Mouse (Mus musculus): ENCODE results near the gene Jaml. TPM values are rescaled to one million over a fixed set of nuclear protein-coding genes. Genes with fewer than 3 reads are reported as not detected.

The Jaml gene
- total RNA-seq, 1 experiment = 0.40 TPM

GRCm38 (mm10) chr9:45055082-45055713 lies 23.8 kb upstream of the Jaml start, which contains the start of gene Mpzl3:
Gene Mpzl3, plus strand, starts transcription at chr9:45055186.
- in situ Hi-C loops (cut with MboI; ENCODE audit: low sequenced_read_pairs in 2 of 2, unreplicated experiment in 2 of 2) = no loop called here
- peak within 1 kb of the TSS; percentile 83 to 95 for H3K4me3 ChIP-seq (ENCODE audit: insufficient read depth in 1 of 2, low read depth in 1 of 2, low read length in 2 of 2, poor library complexity in 1 of 2, severe bottlenecking in 1 of 2)
- H3K27ac ChIP-seq (ENCODE audit: insufficient read depth, low read depth, low read length, poor library complexity, severe bottlenecking) = peak within 1 kb of the TSS; percentile 96
- 0 out of 4 replicates have a peak, but pooled peaks cover 0 to 2% of the 10 kb centered on the region in 2 experiments for H3K4me1 ChIP-seq (ENCODE audit: control insufficient read depth in 2 of 2, insufficient read depth in 2 of 2, low read length in 2 of 2, poor library complexity in 1 of 2)
- no peaks in the 10 kb centered on the region for H3K9me3 ChIP-seq (ENCODE audit: control insufficient read depth, insufficient read depth, low read depth, low read length)
- peaks cover 2% of the 10 kb centered on the region; the same call in 1 of the 2 replicates for H3K36me3 ChIP-seq (ENCODE audit: control insufficient read depth, insufficient read depth, low read length, poor library complexity, severe bottlenecking)
- DNase-seq (ENCODE audit: low read depth, low spot score) = peak; percentile 88
- peak within 1 kb of the TSS; percentile 84 for H3K9ac ChIP-seq (ENCODE audit: insufficient read depth, low read depth, low read length, poor library complexity, severe bottlenecking)
- no peak for TF ChIP-seq ZC3H11A (IDR thresholded peaks at IDR 0.05; ENCODE audit: borderline replicate concordance, low read depth, low read length)
- TF ChIP-seq MAFK (IDR thresholded peaks at IDR 0.05; ENCODE audit: insufficient read depth, low read depth, low read length) = 0 out of 2 replicates have a peak, but pooled peaks have one; percentile 26
- TF ChIP-seq CHD2 (IDR thresholded peaks at IDR 0.05; ENCODE audit: low read depth, low read length) = no peak
- peak; percentile 97 for TF ChIP-seq ZNF384 (IDR thresholded peaks at IDR 0.05; ENCODE audit: low read depth, low read length)
- TF ChIP-seq HCFC1 (IDR thresholded peaks at IDR 0.05; ENCODE audit: borderline replicate concordance, insufficient read depth, low read length) = peak; percentile 78

GRCm38 (mm10) chr9:45058304-45058940 lies 20.6 kb upstream of the Jaml start:
- H3K9ac ChIP-seq (ENCODE audit: insufficient read depth, low read depth, low read length, poor library complexity, severe bottlenecking) = no peak overlapping the region
- H3K36me3 ChIP-seq (ENCODE audit: control insufficient read depth, insufficient read depth, low read length, poor library complexity, severe bottlenecking) = no peaks in the 10 kb centered on the region
- no peak overlapping the region for H3K4me3 ChIP-seq (ENCODE audit: insufficient read depth in 1 of 2, low read depth in 1 of 2, low read length in 2 of 2, poor library complexity in 1 of 2, severe bottlenecking in 1 of 2)
- no peak for TF ChIP-seq ZNF384 (IDR thresholded peaks at IDR 0.05; ENCODE audit: low read depth, low read length)
- TF ChIP-seq MAFK (IDR thresholded peaks at IDR 0.05; ENCODE audit: insufficient read depth, low read depth, low read length) = no peak
- TF ChIP-seq CHD2 (IDR thresholded peaks at IDR 0.05; ENCODE audit: low read depth, low read length) = no peak
- no peak for TF ChIP-seq HCFC1 (IDR thresholded peaks at IDR 0.05; ENCODE audit: borderline replicate concordance, insufficient read depth, low read length)
- no peak for TF ChIP-seq ZC3H11A (IDR thresholded peaks at IDR 0.05; ENCODE audit: borderline replicate concordance, low read depth, low read length)
- no peak overlapping the region for H3K27ac ChIP-seq (ENCODE audit: insufficient read depth, low read depth, low read length, poor library complexity, severe bottlenecking)
- DNase-seq (ENCODE audit: low read depth, low spot score) = no peak
- H3K4me1 ChIP-seq (ENCODE audit: control insufficient read depth in 2 of 2, insufficient read depth in 2 of 2, low read length in 2 of 2, poor library complexity in 1 of 2) = 0 out of 4 replicates have a peak, but pooled peaks cover 0 to 2% of the 10 kb centered on the region in 2 experiments
- in situ Hi-C loops (cut with MboI; ENCODE audit: low sequenced_read_pairs in 2 of 2, unreplicated experiment in 2 of 2) = no loop called here
- no peaks in the 10 kb centered on the region for H3K9me3 ChIP-seq (ENCODE audit: control insufficient read depth, insufficient read depth, low read depth, low read length)

GRCm38 (mm10) chr9:45060151-45060550 lies 18.8 kb upstream of the Jaml start:
- in situ Hi-C loops (cut with MboI; ENCODE audit: low sequenced_read_pairs in 2 of 2, unreplicated experiment in 2 of 2) = no loop called here
- no peak for DNase-seq (ENCODE audit: low read depth, low spot score)
- no peaks in the 10 kb centered on the region for H3K36me3 ChIP-seq (ENCODE audit: control insufficient read depth, insufficient read depth, low read length, poor library complexity, severe bottlenecking)

GRCm38 (mm10) chr9:45062677-45063076 lies 16.3 kb upstream of the Jaml start:
- no peaks in the 10 kb centered on the region for H3K4me1 ChIP-seq (ENCODE audit: control insufficient read depth in 2 of 2, insufficient read depth in 2 of 2, low read length in 2 of 2, poor library complexity in 1 of 2)
- no peaks in the 10 kb centered on the region for H3K9me3 ChIP-seq (ENCODE audit: control insufficient read depth, insufficient read depth, low read depth, low read length)
- DNase-seq (ENCODE audit: low read depth, low spot score) = no peak
- H3K9ac ChIP-seq (ENCODE audit: insufficient read depth, low read depth, low read length, poor library complexity, severe bottlenecking) = no peak overlapping the region
- H3K27ac ChIP-seq (ENCODE audit: insufficient read depth, low read depth, low read length, poor library complexity, severe bottlenecking) = no peak overlapping the region
- no peak overlapping the region for H3K4me3 ChIP-seq (ENCODE audit: insufficient read depth in 1 of 2, low read depth in 1 of 2, low read length in 2 of 2, poor library complexity in 1 of 2, severe bottlenecking in 1 of 2)
- H3K36me3 ChIP-seq (ENCODE audit: control insufficient read depth, insufficient read depth, low read length, poor library complexity, severe bottlenecking) = no peaks in the 10 kb centered on the region
- in situ Hi-C loops (cut with MboI; ENCODE audit: low sequenced_read_pairs in 2 of 2, unreplicated experiment in 2 of 2) = no loop called here
- no peak for TF ChIP-seq ZNF384 (IDR thresholded peaks at IDR 0.05; ENCODE audit: low read depth, low read length)
- TF ChIP-seq ZC3H11A (IDR thresholded peaks at IDR 0.05; ENCODE audit: borderline replicate concordance, low read depth, low read length) = no peak
- no peak for TF ChIP-seq CHD2 (IDR thresholded peaks at IDR 0.05; ENCODE audit: low read depth, low read length)
- no peak for TF ChIP-seq MAFK (IDR thresholded peaks at IDR 0.05; ENCODE audit: insufficient read depth, low read depth, low read length)
- no peak for TF ChIP-seq HCFC1 (IDR thresholded peaks at IDR 0.05; ENCODE audit: borderline replicate concordance, insufficient read depth, low read length)

More at GRCm38 (mm10) chr9:45060151-45060550, 18.8 kb upstream of the Jaml start:
- H3K4me3 ChIP-seq (ENCODE audit: insufficient read depth in 1 of 2, low read depth in 1 of 2, low read length in 2 of 2, poor library complexity in 1 of 2, severe bottlenecking in 1 of 2) = no peak overlapping the region
- H3K4me1 ChIP-seq (ENCODE audit: control insufficient read depth in 2 of 2, insufficient read depth in 2 of 2, low read length in 2 of 2, poor library complexity in 1 of 2) = no peaks in the 10 kb centered on the region
- H3K27ac ChIP-seq (ENCODE audit: insufficient read depth, low read depth, low read length, poor library complexity, severe bottlenecking) = 0 out of 2 replicates have a peak overlapping the region, but pooled peaks have one; percentile 10
- H3K9me3 ChIP-seq (ENCODE audit: control insufficient read depth, insufficient read depth, low read depth, low read length) = no peaks in the 10 kb centered on the region
- TF ChIP-seq MAFK (IDR thresholded peaks at IDR 0.05; ENCODE audit: insufficient read depth, low read depth, low read length) (no peak), HCFC1 (IDR thresholded peaks at IDR 0.05; ENCODE audit: borderline replicate concordance, insufficient read depth, low read length) (no peak), CHD2 (IDR thresholded peaks at IDR 0.05; ENCODE audit: low read depth, low read length) (no peak), ZNF384 (IDR thresholded peaks at IDR 0.05; ENCODE audit: low read depth, low read length) (no peak), ZC3H11A (IDR thresholded peaks at IDR 0.05; ENCODE audit: borderline replicate concordance, low read depth, low read length) (no peak)
- no peak overlapping the region for H3K9ac ChIP-seq (ENCODE audit: insufficient read depth, low read depth, low read length, poor library complexity, severe bottlenecking)
